Mouse (Mus musculus) liver, embryonic 14.5 days (tissue): ENCODE data around the gene Homer3. TPM values are rescaled to one million over a fixed set of nuclear protein-coding genes. Genes with fewer than 3 reads are reported as not detected.

Experiments
- ATAC-seq: fragments of 200-750 bp; cut with Nextera tagmentation; 2 replicates; pipeline ENCODE4 v1.8.0; 2017; ENCODE audit warnings: moderate number of reproducible peaks, mild to moderate bottlenecking, moderate library complexity; ENCODE audit not compliant: insufficient read depth
- DNase-seq, 3 experiments: peaks; one replicate each; pipeline ENCODE4 v3.0.0-alpha.2; 2012 to 2013; ENCODE audit warnings: low read depth in 3 of 3, low spot score in 3 of 3
- H3K27ac ChIP-seq: fragments of 300-500 bp; sonication (generic); 2 replicates; pipeline ENCODE4 v1.5.1; 2014; ENCODE audit warnings: moderate library complexity, mild to moderate bottlenecking, control low read depth, inconsistent platforms
- H3K27me3 ChIP-seq: fragments of 300-500 bp; sonication (generic); 2 replicates; pipeline ENCODE4 v1.6.1; 2014; ENCODE audit warnings: mild to moderate bottlenecking, low read length, moderate library complexity; ENCODE audit not compliant: control insufficient read depth, insufficient read depth
- H3K36me3 ChIP-seq: fragments of 300-500 bp; sonication (generic); replicated peaks from 2 replicates; pipeline ENCODE4 v1.6.1; 2014; ENCODE audit warnings: low read depth; ENCODE audit not compliant: control insufficient read depth, insufficient read depth
- H3K4me1 ChIP-seq, 2 experiments: fragments of 200-500 bp in 1 of 2; fragments of 300-500 bp in 1 of 2; sonication (generic) in 1 of 2; replicated peaks; 2 replicates each; pipeline ENCODE4 v1.6.1; 2012 to 2014; ENCODE audit warnings: antibody characterized with exemption in 1 of 2, inconsistent platforms in 1 of 2, low read length in 1 of 2; ENCODE audit not compliant: control insufficient read depth in 2 of 2, insufficient read depth in 2 of 2
- H3K4me2 ChIP-seq: fragments of 300-500 bp; sonication (generic); 2 replicates; pipeline ENCODE4 v1.6.1; 2014; ENCODE audit warnings: low read depth, mild to moderate bottlenecking, control low read depth, moderate library complexity
- H3K4me3 ChIP-seq, 2 experiments: fragments of 200-500 bp in 1 of 2; fragments of 300-500 bp in 1 of 2; sonication (generic) in 1 of 2; 2 replicates each; pipeline ENCODE4 v1.5.1; 2012 to 2014; ENCODE audit warnings: low read depth in 2 of 2, low read length in 2 of 2, mild to moderate bottlenecking in 2 of 2, control low read depth in 1 of 2, inconsistent platforms in 1 of 2, moderate library complexity in 1 of 2; ENCODE audit not compliant: insufficient read depth in 1 of 2
- H3K9ac ChIP-seq: fragments of 300-500 bp; sonication (generic); replicated peaks from 2 replicates; pipeline ENCODE4 v1.6.1; 2014; ENCODE audit warnings: mild to moderate bottlenecking, control low read depth, moderate library complexity
- H3K9me3 ChIP-seq: fragments of 300-500 bp; sonication (generic); 2 replicates; pipeline ENCODE4 v1.6.1; 2016; ENCODE audit warnings: low read length, mixed read lengths; ENCODE audit not compliant: control insufficient read depth
- CTCF ChIP-seq: IDR thresholded peaks from 2 replicates; pipeline ENCODE4 v1.5.1; 2016; ENCODE audit warnings: antibody characterized with exemption, low read depth, control low read depth
- EP300 ChIP-seq: IDR thresholded peaks from 2 replicates; pipeline ENCODE4 v1.6.1; 2016; ENCODE audit warnings: antibody characterized with exemption, low read depth
- WGBS: fragments of 180-500 bp; shearing (Covaris S2); extraction: QIAGEN DNeasy Blood & Tissue Kit; methylation state at CpG from one replicate; pipeline ENCODE4 v1.1.7; 2014; ENCODE audit not compliant: insufficient replicate concordance; 5-methylcytosine and 5-hydroxymethylcytosine counted together
- polyA plus RNA-seq, 2 experiments: library from polyadenylated mRNA; depleted of rRNA in 1 of 2; stranded (reverse) in 1 of 2; unstranded in 1 of 2; fragments of >200 nt; fragmentation: Nextera tagmentation in 1 of 2; extraction: Ambion mirVana in 1 of 2; gene quantifications; 2 replicates each; pipeline versions ENCODE4 v1.2.1 to v1.2.3; 2012 to 2014

The Homer3 gene
- polyA plus RNA-seq, 2 experiments, result 3.9 to 6.5 TPM

GRCm38 (mm10) chr8:70240642-70241041 is 42.0 kb upstream of the Homer3 start:
- no peak for TF ChIP-seq EP300
- TF ChIP-seq CTCF, result peak; percentile 56

GRCm38 (mm10) chr8:70246622-70247021 is 36.0 kb upstream of the Homer3 start:
- DNase-seq (no peak), ATAC-seq (no peak)
- Histone ChIP-seq H3K4me1 (no peaks in the 10 kb centered on the region), H3K4me2 (no peak overlapping the region), H3K36me3 (peaks cover 62% of the 10 kb centered on the region), H3K9ac (no peak overlapping the region), H3K9me3 (no peaks in the 10 kb centered on the region), H3K27ac (no peak overlapping the region), H3K4me3 (no peak overlapping the region), H3K27me3 (no peaks in the 10 kb centered on the region)
- TF ChIP-seq CTCF, result no peak
- no peak for TF ChIP-seq EP300
- WGBS, result 84% methylated on average over 6 of the region's 6 CpGs

More at GRCm38 (mm10) chr8:70240642-70241041, 42.0 kb upstream of the Homer3 start:
- 80% methylated on average over 5 of the region's 5 CpGs for WGBS
- Histone ChIP-seq H3K9ac (no peak overlapping the region), H3K27me3 (no peaks in the 10 kb centered on the region), H3K4me3 (no peak overlapping the region), H3K36me3 (peaks cover 69% of the 10 kb centered on the region), H3K27ac (no peak overlapping the region), H3K9me3 (no peaks in the 10 kb centered on the region), H3K4me1 (peaks cover 4 to 10% of the 10 kb centered on the region in 2 experiments), H3K4me2 (no peak overlapping the region)
- ATAC-seq (no peak), DNase-seq (no peak)

GRCm38 (mm10) chr8:70247841-70248240 is 34.8 kb upstream of the Homer3 start:
- no peak for ATAC-seq
- Histone ChIP-seq H3K9ac (no peak overlapping the region), H3K27ac (no peak overlapping the region), H3K36me3 (peaks cover 64% of the 10 kb centered on the region), H3K9me3 (no peaks in the 10 kb centered on the region), H3K4me1 (no peaks in the 10 kb centered on the region), H3K4me2 (no peak overlapping the region), H3K27me3 (no peaks in the 10 kb centered on the region), H3K4me3 (no peak overlapping the region)
- TF ChIP-seq CTCF (no peak), EP300 (no peak)
- no peak for DNase-seq
- 84% methylated on average over 3 of the region's 3 CpGs for WGBS

- no peak overlapping the region for H3K9ac ChIP-seq
- WGBS, result 71% methylated on average over 1 of the region's 1 CpGs
- no peaks in the 10 kb centered on the region for H3K27me3 ChIP-seq
- peaks cover 70% of the 10 kb centered on the region for H3K36me3 ChIP-seq
- no peaks in the 10 kb centered on the region for H3K9me3 ChIP-seq
- no peak overlapping the region for H3K27ac ChIP-seq
- TF ChIP-seq EP300 (no peak), CTCF (peak; percentile 45)
- DNase-seq (no peak), ATAC-seq (no peak)
- H3K4me3 ChIP-seq, result no peak overlapping the region
- peaks cover 9 to 11% of the 10 kb centered on the region in 2 experiments for H3K4me1 ChIP-seq
- no peak overlapping the region for H3K4me2 ChIP-seq
Measured at GRCm38 (mm10) chr8:70254628-70255027, 28.0 kb upstream of the Homer3 start.

- no peak overlapping the region for H3K27ac ChIP-seq
- no peak for TF ChIP-seq EP300
- TF ChIP-seq CTCF, result no peak
- H3K27me3 ChIP-seq, result no peaks in the 10 kb centered on the region
- peaks cover 9 to 11% of the 10 kb centered on the region in 2 experiments for H3K4me1 ChIP-seq
- H3K36me3 ChIP-seq, result peaks cover 71% of the 10 kb centered on the region
- DNase-seq, result no peak
- H3K9ac ChIP-seq, result no peak overlapping the region
- no peak overlapping the region for H3K4me3 ChIP-seq
- H3K4me2 ChIP-seq, result no peak overlapping the region
- 80% methylated on average over 3 of the region's 3 CpGs for WGBS
- H3K9me3 ChIP-seq, result no peaks in the 10 kb centered on the region
- ATAC-seq, result no peak
Measured at GRCm38 (mm10) chr8:70257456-70257855, 25.2 kb upstream of the Homer3 start.
